Comparison of ENCODE assay signal across 12 mouse cellular contexts in the genomic region with DNA sequence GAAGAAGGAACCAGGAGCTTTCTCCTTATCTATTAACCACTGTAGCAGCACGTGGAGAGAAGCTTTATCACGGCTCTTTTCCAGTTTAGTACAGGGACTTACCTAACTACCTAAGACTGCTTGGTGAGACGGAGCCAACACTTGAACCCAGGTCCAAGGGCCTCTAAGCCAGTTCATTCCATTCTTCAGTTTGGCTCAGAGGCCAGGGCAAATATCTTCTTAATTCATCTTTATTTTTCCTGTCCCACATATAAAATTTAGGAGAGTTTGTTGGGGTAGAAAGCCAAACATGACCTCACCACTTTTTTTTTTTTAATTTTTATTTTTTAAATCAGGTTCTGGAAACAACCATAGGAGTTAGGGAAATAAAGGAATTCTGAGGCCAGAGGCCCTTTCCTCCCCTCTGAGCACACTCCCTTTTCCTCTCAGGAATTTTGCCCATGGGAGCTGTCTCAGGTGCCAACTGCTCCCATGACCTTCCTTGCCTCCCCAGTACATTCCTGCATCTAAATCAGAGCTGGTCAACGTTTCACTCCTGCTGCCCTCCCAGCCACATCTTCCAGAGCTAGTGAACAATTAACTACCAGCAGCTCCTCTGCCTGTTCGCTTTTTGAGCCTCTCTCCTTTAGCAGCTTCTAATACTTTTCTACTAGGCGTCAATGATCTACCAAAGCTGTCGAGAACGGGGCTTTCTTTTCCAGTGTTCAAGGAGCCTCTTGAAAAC. TPM values are rescaled to one million over a fixed set of nuclear protein-coding genes. Genes with fewer than 3 reads are reported as not detected.
DNase-seq lines count a peak whose midpoint lies in the region; ATAC-seq and TF ChIP-seq lines count a peak whose summit lies in the region.
"Had no signal": no experiment of that assay in that cellular context is flagged by ENCODE, and none has a peak within 500 bp of the region (broad histone marks: within the 10 kb centered on the region; RNA-seq: fewer than 3 reads in every experiment).

No protein-coding gene starts in this region.

- intact Hi-C loops in gastrocnemius, adult 2 months (cut with DNase I), result no loop called here

- TF ChIP-seq CTCF in gastrocnemius, adult 2 months (IDR thresholded peaks at IDR 0.05), result no peak

- no peaks in the 10 kb centered on the region; the same call in none of the 2 replicates for H3K4me1 ChIP-seq in liver, embryonic 16.5 days (ENCODE audit: control insufficient read depth, low read depth, low read length)
- peaks cover 3% of the 10 kb centered on the region; the same call in 1 of the 2 replicates for H3K4me1 ChIP-seq in forebrain, embryonic 10.5 days
- H3K4me1 ChIP-seq: liver, embryonic 13.5 days had no signal

- no peak for DNase-seq in gastrocnemius, adult 2 months
- no peak for DNase-seq in gastrocnemius, postnatal 10 days
- no peak for DNase-seq in liver
- DNase-seq in kidney, adult 18-20 months, result peak; percentile 82
- DNase-seq in kidney, postnatal 4 days, result peak; percentile 65 to 75
- DNase-seq in adrenal gland, postnatal 25 days, result no peak
- DNase-seq in forebrain, embryonic 10.5 days (ENCODE audit: extremely low spot score, low spot score), result no peak
- DNase-seq: cerebellum, postnatal 14 days; liver, embryonic 13.5 days had no signal

- no peak overlapping the region for H3K4me2 ChIP-seq in liver, embryonic 16.5 days (ENCODE audit: low read depth, low read length)
- H3K4me2 ChIP-seq: liver, embryonic 13.5 days had no signal

- H3K36me3 ChIP-seq in liver, embryonic 16.5 days (ENCODE audit: control insufficient read depth, insufficient read depth), result no peaks in the 10 kb centered on the region
- no peaks in the 10 kb centered on the region for H3K36me3 ChIP-seq in forebrain, embryonic 10.5 days (replicated peaks)
- H3K36me3 ChIP-seq: liver, embryonic 13.5 days had no signal

- H3K9ac ChIP-seq in liver, embryonic 16.5 days (ENCODE audit: low read depth, low read length), result no peak overlapping the region
- H3K9ac ChIP-seq: liver, embryonic 13.5 days had no signal

- H3K9me3 ChIP-seq in liver, embryonic 16.5 days (replicated peaks; ENCODE audit: control insufficient read depth, low read length), result no peaks in the 10 kb centered on the region
- no peaks in the 10 kb centered on the region for H3K9me3 ChIP-seq in forebrain, embryonic 10.5 days
- H3K9me3 ChIP-seq: liver, embryonic 13.5 days had no signal

- no peak overlapping the region for H3K4me3 ChIP-seq in gastrocnemius, adult 2 months
- no peak overlapping the region for H3K4me3 ChIP-seq in liver, embryonic 16.5 days (ENCODE audit: low read depth, low read length)
- no peak overlapping the region for H3K4me3 ChIP-seq in forebrain, embryonic 10.5 days
- H3K4me3 ChIP-seq: left cerebral cortex, adult 2 months; liver, embryonic 13.5 days; myocyte had no signal

- 33% methylated on average over 8 of the region's 8 CpGs for WGBS in liver, embryonic 16.5 days (ENCODE audit: insufficient replicate concordance)
- WGBS in forebrain, embryonic 10.5 days, result 67% methylated on average over 8 of the region's 8 CpGs

- H3K27ac ChIP-seq in gastrocnemius, adult 2 months, result peak overlapping the region; percentile 56
- 0 out of 2 replicates have a peak overlapping the region, but pooled peaks have one; percentile 4 for H3K27ac ChIP-seq in liver, embryonic 16.5 days (ENCODE audit: low read length)
- no peak overlapping the region for H3K27ac ChIP-seq in forebrain, embryonic 10.5 days
- H3K27ac ChIP-seq: left cerebral cortex, adult 2 months; liver, embryonic 13.5 days had no signal

- no peaks in the 10 kb centered on the region for H3K27me3 ChIP-seq in liver, embryonic 16.5 days (ENCODE audit: control insufficient read depth, insufficient read depth, low read depth, low read length)
- H3K27me3 ChIP-seq in forebrain, embryonic 10.5 days (ENCODE audit: poor library complexity, severe bottlenecking), result no peaks in the 10 kb centered on the region
- H3K27me3 ChIP-seq: liver, embryonic 13.5 days had no signal

- peak; percentile 71 for ATAC-seq in liver, embryonic 16.5 days (ENCODE audit: low read depth)

RNA-seq across cellular contexts. Expression of a gene that starts 29.9 kb away (rescaled TPM):
- 10 to 100 TPM; 30.6 to 32.4 TPM for total RNA-seq in gastrocnemius, adult 2 months (2021)
- total RNA-seq in gastrocnemius, postnatal 10 days (2021), result 10 to 100 TPM; 36.5 to 37.7 TPM
- polyA plus RNA-seq in liver, embryonic 16.5 days (2015; fragmentation: Nextera tagmentation; extraction: Ambion mirVana), result 2.0 and 2.6 TPM in 2 replicates
- total RNA-seq in adrenal gland, postnatal 25 days (2021), result 28.5 and 36.0 TPM in 2 replicates
- 5.9 and 6.8 TPM in 2 replicates for polyA plus RNA-seq in forebrain, embryonic 10.5 days (2016; fragmentation: Nextera tagmentation; extraction: Ambion mirVana)

RNA-seq across cellular contexts. Expression of a gene that starts 30.0 kb away (rescaled TPM):
- total RNA-seq in gastrocnemius, adult 2 months (2021), result 10 to 100 TPM; 13.2 to 19.6 TPM
- total RNA-seq in gastrocnemius, postnatal 10 days (2021), result 10 to 100 TPM; 20.4 to 24.6 TPM
- polyA plus RNA-seq in liver, embryonic 16.5 days (2015; fragmentation: Nextera tagmentation; extraction: Ambion mirVana), result 17.6 and 18.6 TPM in 2 replicates
- total RNA-seq in adrenal gland, postnatal 25 days (2021), result 113 and 135 TPM in 2 replicates
- 16.1 and 16.5 TPM in 2 replicates for polyA plus RNA-seq in forebrain, embryonic 10.5 days (2016; fragmentation: Nextera tagmentation; extraction: Ambion mirVana)

Comparison
In these comparisons a context has a peak if more than half of its experiments do, and no peak if none do; other contexts are left out.
1. DNase-seq: peak in kidney, adult 18-20 months (single experiment) and kidney, postnatal 4 days (2 of 2); none in gastrocnemius, adult 2 months (single experiment), gastrocnemius, postnatal 10 days (single experiment), liver (single experiment), adrenal gland, postnatal 25 days (single experiment) and forebrain, embryonic 10.5 days (single experiment).